Mouse (Mus musculus): ENCODE data around the gene Atp6v1g3. TPM values are rescaled to one million over a fixed set of nuclear protein-coding genes. Genes with fewer than 3 reads are reported as not detected.

Atp6v1g3 gene
- polyA plus RNA-seq, 1 experiment from 2014 or later, result not detected

DNA sequence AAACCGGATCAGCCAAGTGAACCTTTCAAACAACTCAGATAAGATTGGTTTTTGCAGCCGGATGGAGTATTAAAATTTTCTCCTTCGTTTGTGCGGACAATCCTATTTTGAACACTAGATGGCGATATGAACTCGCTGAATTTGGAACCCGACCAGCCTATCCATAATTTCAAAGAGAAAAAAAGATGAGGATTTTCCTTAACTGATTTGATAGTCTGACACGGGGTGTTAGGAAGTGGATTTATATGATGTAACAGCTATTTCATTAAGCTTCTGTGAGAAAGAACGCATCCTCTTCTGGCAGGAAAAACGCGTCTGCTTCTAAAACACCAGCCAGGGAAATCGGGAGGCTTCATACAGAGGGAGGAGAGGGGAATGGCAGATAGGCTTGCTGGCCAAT lies 54.8 kb downstream of the Atp6v1g3 start:
- Histone ChIP-seq H3K4me3 (peak overlapping the region; percentile 11; the same call in 1 of the 2 replicates), H3K27me3 (peaks cover 4% of the 10 kb centered on the region; the same call in 1 of the 2 replicates), H3K4me2 (peak overlapping the region; percentile 49), H3K9ac (no peak overlapping the region; the same call in 1 of the 2 replicates), H3K27ac (replicated peaks) (no peak overlapping the region), H3K4me1 (replicated peaks) (peaks cover 12% of the 10 kb centered on the region; the same call in 1 of the 2 replicates), H3K36me3 (no peaks in the 10 kb centered on the region), H3K9me3 (no peaks in the 10 kb centered on the region)
- WGBS, result 15% methylated on average over 12 of the region's 12 CpGs
- peak; percentile 25; the same call in 1 of the 2 replicates for ATAC-seq (ENCODE audit: low read depth)

DNA sequence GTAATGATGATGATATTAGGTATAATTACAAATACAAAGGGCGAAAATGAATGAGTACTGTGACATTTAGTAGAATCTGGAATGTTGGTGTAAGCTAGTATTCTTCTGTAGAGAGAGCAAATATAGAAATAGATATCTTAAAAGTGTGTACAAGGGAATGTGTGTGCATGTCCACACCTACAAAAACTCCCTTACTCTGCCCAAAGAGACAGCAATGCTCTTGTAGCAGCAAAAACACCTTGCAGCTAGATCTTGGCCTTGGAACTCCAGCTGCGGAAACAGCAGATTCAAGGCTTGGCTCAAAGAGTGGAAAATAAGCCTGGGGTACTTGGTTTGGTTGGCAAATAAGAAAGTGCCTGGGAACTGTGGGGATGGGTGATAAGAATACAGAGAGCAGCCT lies 57.0 kb downstream of the Atp6v1g3 start:
- Histone ChIP-seq H3K36me3 (no peaks in the 10 kb centered on the region), H3K9me3 (no peaks in the 10 kb centered on the region), H3K27ac (replicated peaks) (no peak overlapping the region), H3K27me3 (peaks cover 4% of the 10 kb centered on the region; the same call in 1 of the 2 replicates), H3K4me2 (no peak overlapping the region), H3K4me1 (replicated peaks) (peaks cover 12% of the 10 kb centered on the region; the same call in 1 of the 2 replicates), H3K9ac (no peak overlapping the region), H3K4me3 (no peak overlapping the region)
- no peak for ATAC-seq (ENCODE audit: low read depth)
- WGBS, result 84% methylated on average over 2 of the region's 2 CpGs

DNA sequence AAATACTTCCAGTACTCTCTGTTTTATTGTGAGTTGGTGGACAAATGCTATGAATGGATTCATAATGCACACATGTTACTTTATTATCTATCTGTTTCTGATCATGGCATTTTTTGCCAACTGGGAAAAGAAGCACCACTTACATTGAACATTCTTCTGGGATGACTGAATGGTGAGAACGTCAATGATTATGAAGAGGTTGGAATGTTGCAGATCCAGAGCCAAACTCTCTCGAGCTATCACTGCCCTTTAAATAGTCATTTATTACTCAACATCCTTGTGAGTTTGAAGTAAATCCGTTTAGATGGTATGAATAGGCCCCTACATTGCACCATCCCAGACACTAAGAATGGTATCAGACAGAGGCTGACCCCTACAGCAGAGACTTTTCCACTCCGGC lies 58.1 kb downstream of the Atp6v1g3 start:
- Histone ChIP-seq H3K36me3 (no peaks in the 10 kb centered on the region), H3K9me3 (no peaks in the 10 kb centered on the region), H3K9ac (no peak overlapping the region), H3K4me1 (replicated peaks) (peaks cover 3% of the 10 kb centered on the region; the same call in 1 of the 2 replicates), H3K4me2 (no peak overlapping the region), H3K27ac (replicated peaks) (no peak overlapping the region), H3K27me3 (peaks cover 2% of the 10 kb centered on the region; the same call in 1 of the 2 replicates), H3K4me3 (no peak overlapping the region)
- ATAC-seq (ENCODE audit: low read depth), result no peak
- WGBS, result 74% methylated on average over 4 of the region's 4 CpGs

DNA sequence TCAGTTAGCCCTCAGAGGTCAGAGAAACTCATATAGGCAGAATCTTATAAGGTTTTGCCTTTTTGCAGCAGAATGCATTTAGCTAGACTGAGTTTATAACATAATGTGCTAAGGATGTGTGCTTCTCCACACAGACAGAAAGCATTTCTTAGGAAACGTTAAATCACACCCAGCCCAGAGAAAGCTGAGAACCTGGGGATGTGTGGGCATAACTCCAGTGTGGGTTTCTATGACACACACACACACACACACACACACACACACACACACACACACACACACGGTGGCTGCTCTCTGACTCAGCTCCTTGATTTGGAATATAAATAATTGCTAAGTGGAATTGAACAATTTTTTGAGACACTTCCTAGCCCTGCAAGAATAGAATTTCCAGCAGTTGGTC lies 61.2 kb downstream of the Atp6v1g3 start:
- no peak overlapping the region for H3K4me2 ChIP-seq
- 71% methylated on average over 2 of the region's 2 CpGs for WGBS
- no peak for ATAC-seq (ENCODE audit: low read depth)

DNA sequence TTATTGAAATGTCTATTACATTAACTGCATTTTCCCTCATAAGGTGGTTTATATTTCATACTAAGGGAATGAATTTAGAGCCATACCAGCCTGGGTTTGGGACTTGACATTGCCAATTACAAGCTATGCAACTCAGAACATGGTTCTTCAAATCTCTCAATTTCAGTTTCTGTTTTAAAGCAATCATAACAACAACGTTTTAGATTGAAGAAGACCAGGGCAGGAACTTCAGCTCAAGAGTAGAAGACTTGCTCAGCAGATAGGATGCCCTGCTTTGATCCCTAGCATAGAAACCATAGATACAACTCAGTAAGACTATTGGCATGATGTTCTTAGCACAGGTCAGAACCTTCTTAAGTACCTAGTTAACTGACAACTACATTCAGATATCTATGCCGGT lies 63.9 kb downstream of the Atp6v1g3 start:
- H3K27ac ChIP-seq (replicated peaks), result no peak overlapping the region
- no peak for ATAC-seq (ENCODE audit: low read depth)

More for the DNA sequence above, 61.2 kb downstream of the Atp6v1g3 start:
- Histone ChIP-seq H3K4me1 (replicated peaks) (no peaks in the 10 kb centered on the region), H3K9ac (no peak overlapping the region), H3K36me3 (no peaks in the 10 kb centered on the region), H3K27me3 (no peaks in the 10 kb centered on the region), H3K4me3 (no peak overlapping the region), H3K9me3 (no peaks in the 10 kb centered on the region), H3K27ac (replicated peaks) (no peak overlapping the region)

More for the DNA sequence above, 63.9 kb downstream of the Atp6v1g3 start:
- H3K4me3 ChIP-seq, result no peak overlapping the region
- H3K9me3 ChIP-seq, result no peaks in the 10 kb centered on the region
- no peaks in the 10 kb centered on the region for H3K36me3 ChIP-seq
- no peak overlapping the region for H3K9ac ChIP-seq
- WGBS, result 90% methylated on average over 2 of the region's 2 CpGs
- no peak overlapping the region for H3K4me2 ChIP-seq
- H3K27me3 ChIP-seq, result no peaks in the 10 kb centered on the region
- no peaks in the 10 kb centered on the region for H3K4me1 ChIP-seq (replicated peaks)

Other genes starting within 250 kb of the Atp6v1g3 start
- gene Ptprc, start 98.0 kb upstream of the Atp6v1g3 start, polyA plus RNA-seq (2015; fragmentation: Nextera tagmentation; extraction: Ambion mirVana), result 1.1 and 1.2 TPM in 2 replicates